Mouse (Mus musculus): Measurements from ENCODE around the gene Gm9958.
A peak's percentile ranks its signal among the peaks of the same experiment; 100 is the strongest.

Gene Gm9958

GRCm38 (mm10) chr5:90367067-90367303 is at the start of gene Gm9958:
Gene Gm9958, plus strand, starts transcription at chr5:90367204.
- DNase-seq (ENCODE audit: low read depth) = no peak

- DNase-seq (ENCODE audit: low read depth) = no peak
Observed at GRCm38 (mm10) chr5:90331071-90331470, 35.9 kb upstream of the Gm9958 start.

- DNase-seq (ENCODE audit: low read depth) = no peak
Observed at GRCm38 (mm10) chr5:90332478-90332877, 34.5 kb upstream of the Gm9958 start.

- DNase-seq (ENCODE audit: low read depth) = no peak
Observed at GRCm38 (mm10) chr5:90338177-90339091, 28.6 kb upstream of the Gm9958 start.

- DNase-seq (ENCODE audit: low read depth) = peak; percentile 63
Observed at GRCm38 (mm10) chr5:90339129-90339952, 27.7 kb upstream of the Gm9958 start.

GRCm38 (mm10) chr5:90339953-90340343 is 27.1 kb upstream of the Gm9958 start:
- DNase-seq (ENCODE audit: low read depth) = no peak

GRCm38 (mm10) chr5:90340847-90341246 is 26.2 kb upstream of the Gm9958 start:
- no peak for DNase-seq (ENCODE audit: low read depth)

GRCm38 (mm10) chr5:90346877-90347276 is 20.1 kb upstream of the Gm9958 start:
- no peak for DNase-seq (ENCODE audit: low read depth)

- DNase-seq (ENCODE audit: low read depth) = no peak
Observed at GRCm38 (mm10) chr5:90353552-90354317, 13.3 kb upstream of the Gm9958 start.

GRCm38 (mm10) chr5:90355824-90356223 is 11.2 kb upstream of the Gm9958 start:
- DNase-seq (ENCODE audit: low read depth) = no peak

- peak; percentile 84 for DNase-seq (ENCODE audit: low read depth)
Observed at GRCm38 (mm10) chr5:90364526-90364925, 2.5 kb upstream of the Gm9958 start.

GRCm38 (mm10) chr5:90365141-90365951 is 1.7 kb upstream of the Gm9958 start:
- DNase-seq (ENCODE audit: low read depth) = peak; percentile 67

- DNase-seq (ENCODE audit: low read depth) = peak; percentile 93
Observed at GRCm38 (mm10) chr5:90366121-90367066, 610 bp upstream of the Gm9958 start, which contains the start of gene Ankrd17. Gene Ankrd17, minus strand, starts transcription at chr5:90366577.

GRCm38 (mm10) chr5:90370401-90370800 is 3.4 kb downstream of the Gm9958 start:
- DNase-seq (ENCODE audit: low read depth) = no peak

- DNase-seq (ENCODE audit: low read depth) = no peak
Observed at GRCm38 (mm10) chr5:90373708-90374107, 6.7 kb downstream of the Gm9958 start.

GRCm38 (mm10) chr5:90381458-90381857 is 14.5 kb downstream of the Gm9958 start:
- DNase-seq (ENCODE audit: low read depth) = no peak

- peak; percentile 71 for DNase-seq (ENCODE audit: low read depth)
Observed at GRCm38 (mm10) chr5:90383080-90383479, 16.1 kb downstream of the Gm9958 start.

GRCm38 (mm10) chr5:90393764-90394163 is 26.8 kb downstream of the Gm9958 start:
- DNase-seq (ENCODE audit: low read depth) = no peak

- DNase-seq (ENCODE audit: low read depth) = peak; percentile 24
Observed at GRCm38 (mm10) chr5:90394322-90394721, 27.3 kb downstream of the Gm9958 start.

GRCm38 (mm10) chr5:90396817-90397216 is 29.8 kb downstream of the Gm9958 start:
- no peak for DNase-seq (ENCODE audit: low read depth)
